Mouse (Mus musculus) ES-Bruce4 (cell line): ENCODE data around the gene Col6a1.
"Not testable (repeated sequence)": the region's sequence is repeated elsewhere in the genome, so short reads cannot be mapped to it uniquely, and the experiment has no call there.

Experiments used
- CTCF ChIP-seq: IDR thresholded peaks from one replicate; pipeline ENCODE4 v1.8.1; 2011; ENCODE audit warnings: low read depth, low read length
- EP300 ChIP-seq: IDR thresholded peaks from 2 replicates; pipeline ENCODE4 v1.6.1; 2011; ENCODE audit warnings: low read depth, low read length; ENCODE audit not compliant: insufficient read depth
- POLR2A ChIP-seq: IDR thresholded peaks from one replicate; pipeline ENCODE4 v1.8.1; 2011; ENCODE audit warnings: low read length; ENCODE audit not compliant: insufficient read depth

DNA sequence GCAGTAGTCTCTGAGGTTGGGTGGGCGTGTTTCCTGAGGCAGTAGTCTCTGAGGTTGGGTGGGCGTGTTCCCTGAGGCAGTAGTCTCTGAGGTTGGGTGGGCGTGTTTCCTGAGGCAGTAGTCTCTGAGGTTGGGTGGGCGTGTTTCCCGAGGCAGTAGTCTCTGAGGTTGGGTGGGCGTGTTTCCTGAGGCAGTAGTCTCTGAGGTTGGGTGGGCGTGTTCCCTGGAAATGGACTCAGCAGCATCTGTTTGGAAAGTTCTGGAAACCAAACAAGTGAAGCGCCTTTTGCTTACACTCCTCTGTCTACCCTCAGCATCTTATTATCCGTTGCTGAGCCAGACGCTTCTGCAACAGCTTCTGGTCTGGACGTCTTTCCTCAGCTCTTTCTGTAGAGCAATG lies 18.3 kb upstream of the Col6a1 start:
- TF ChIP-seq POLR2A, CTCF, EP300: not testable (repeated sequence)
